Mouse (Mus musculus) cerebellum, postnatal 4 days (tissue): ENCODE results near the gene Nanp.

Source experiments
- DNase-seq, 2 experiments: peaks; one replicate each; pipeline ENCODE4 v3.0.0; 2022; ENCODE audit warnings: low spot score in 2 of 2, mixed read lengths in 1 of 2

The Nanp gene

GRCm38 (mm10) chr2:150997618-150998017, 41.6 kb downstream of the Nanp start:
- DNase-seq = no peak

GRCm38 (mm10) chr2:150995324-150995723, 43.9 kb downstream of the Nanp start:
- no peak for DNase-seq

GRCm38 (mm10) chr2:150991050-150991449, 48.1 kb downstream of the Nanp start:
- DNase-seq = no peak

- no peak for DNase-seq
These were observed 48.7 kb downstream of the Nanp start for GRCm38 (mm10) chr2:150990506-150990905.

- no peak for DNase-seq
These were observed 53.8 kb downstream of the Nanp start for GRCm38 (mm10) chr2:150985359-150985758.

GRCm38 (mm10) chr2:150982051-150982450, 57.1 kb downstream of the Nanp start:
- DNase-seq = no peak

- no peak for DNase-seq
These were observed 57.7 kb downstream of the Nanp start for GRCm38 (mm10) chr2:150981524-150981923.

GRCm38 (mm10) chr2:150979861-150980620, 59.2 kb downstream of the Nanp start:
- no peak for DNase-seq
